Mouse (Mus musculus): Measurements from ENCODE around the gene Pknox1. TPM values are rescaled to one million over a fixed set of nuclear protein-coding genes. Genes with fewer than 3 reads are reported as not detected.
"Not testable (repeated sequence)": the region's sequence is repeated elsewhere in the genome, so short reads cannot be mapped to it uniquely, and the experiment has no call there.

The Pknox1 gene
- total RNA-seq, 2 experiments from 2014 or later = 10.6 to 12.7 TPM

- no peak for DNase-seq
These were observed 30.5 kb downstream of the Pknox1 start for GRCm38 (mm10) chr17:31595077-31595476.

- no peak for DNase-seq
These were observed 33.4 kb downstream of the Pknox1 start for GRCm38 (mm10) chr17:31597957-31598356.

- no peak for DNase-seq
These were observed 34.1 kb downstream of the Pknox1 start for GRCm38 (mm10) chr17:31598593-31598992.

GRCm38 (mm10) chr17:31606424-31606823 lies 41.9 kb downstream of the Pknox1 start:
- DNase-seq = no peak

- no peak for DNase-seq
These were observed 42.9 kb downstream of the Pknox1 start for GRCm38 (mm10) chr17:31607256-31607951.

- DNase-seq = not testable (repeated sequence)
These were observed 44.6 kb downstream of the Pknox1 start for GRCm38 (mm10) chr17:31609173-31609572.

GRCm38 (mm10) chr17:31609895-31610294 lies 45.4 kb downstream of the Pknox1 start:
- no peak for DNase-seq

GRCm38 (mm10) chr17:31613086-31613755 lies 48.7 kb downstream of the Pknox1 start:
- DNase-seq = peak; percentile 67 to 79

GRCm38 (mm10) chr17:31623101-31623500 lies 58.6 kb downstream of the Pknox1 start:
- no peak for DNase-seq

- DNase-seq = no peak
These were observed 63.4 kb downstream of the Pknox1 start for GRCm38 (mm10) chr17:31627961-31628360.

GRCm38 (mm10) chr17:31631081-31631800 lies 66.7 kb downstream of the Pknox1 start:
- no peak for DNase-seq

- no peak for DNase-seq
These were observed 68.5 kb downstream of the Pknox1 start for GRCm38 (mm10) chr17:31633007-31633406.

GRCm38 (mm10) chr17:31634896-31635295 lies 70.4 kb downstream of the Pknox1 start:
- no peak for DNase-seq

- no peak for DNase-seq
These were observed 71.2 kb downstream of the Pknox1 start for GRCm38 (mm10) chr17:31635781-31636180.

- DNase-seq = no peak
These were observed 71.9 kb downstream of the Pknox1 start for GRCm38 (mm10) chr17:31636277-31636941.

- peak; percentile 84 to 89 for DNase-seq
These were observed 72.6 kb downstream of the Pknox1 start, which contains the start of gene Cbs for GRCm38 (mm10) chr17:31636942-31637811. Gene Cbs (minus strand): TSS chr17:31637238.

GRCm38 (mm10) chr17:31637866-31638570 lies 73.5 kb downstream of the Pknox1 start:
- peak; percentile 38 to 39 for DNase-seq

GRCm38 (mm10) chr17:31639651-31640050 lies 75.1 kb downstream of the Pknox1 start:
- DNase-seq = no peak

- no peak for DNase-seq
These were observed 77.8 kb downstream of the Pknox1 start for GRCm38 (mm10) chr17:31642331-31642730.

- no peak for DNase-seq
These were observed 78.4 kb downstream of the Pknox1 start for GRCm38 (mm10) chr17:31642913-31643312.

Data from heart, adult 18-20 months (tissue).